Mouse (Mus musculus) midbrain, embryonic 13.5 days (tissue): ENCODE results near the gene Siglech. TPM values are rescaled to one million over a fixed set of nuclear protein-coding genes. Genes with fewer than 3 reads are reported as not detected.

Experiments used
- ATAC-seq: fragments of 200-750 bp; cut with Nextera tagmentation; 2 replicates; pipeline ENCODE4 v1.8.0; 2017; ENCODE audit warnings: mild to moderate bottlenecking, moderate TSS enrichment, moderate library complexity
- H3K27ac ChIP-seq: fragments of 300-500 bp; sonication (generic); 2 replicates; pipeline ENCODE4 v1.5.1; 2015; ENCODE audit warnings: inconsistent platforms, mild to moderate bottlenecking, moderate library complexity
- H3K27me3 ChIP-seq: fragments of 300-500 bp; sonication (generic); 2 replicates; pipeline ENCODE4 v1.6.1; 2015; ENCODE audit warnings: mild to moderate bottlenecking, inconsistent platforms
- H3K36me3 ChIP-seq: fragments of 300-500 bp; sonication (generic); 2 replicates; pipeline ENCODE4 v1.6.1; 2015; ENCODE audit warnings: mild to moderate bottlenecking, inconsistent platforms
- H3K4me1 ChIP-seq: fragments of 300-500 bp; sonication (generic); replicated peaks from 2 replicates; pipeline ENCODE4 v1.6.1; 2015; ENCODE audit warnings: inconsistent platforms
- H3K4me2 ChIP-seq: fragments of 300-500 bp; sonication (generic); replicated peaks from 2 replicates; pipeline ENCODE4 v1.6.1; 2015; ENCODE audit warnings: moderate library complexity, mild to moderate bottlenecking, inconsistent platforms
- H3K4me3 ChIP-seq: fragments of 300-500 bp; sonication (generic); replicated peaks from 2 replicates; pipeline ENCODE4 v1.5.1; 2015; ENCODE audit warnings: mild to moderate bottlenecking, inconsistent platforms
- H3K9ac ChIP-seq: fragments of 300-500 bp; sonication (generic); replicated peaks from 2 replicates; pipeline ENCODE4 v1.6.1; 2015; ENCODE audit warnings: mild to moderate bottlenecking, inconsistent platforms
- H3K9me3 ChIP-seq: fragments of 300-500 bp; sonication (generic); 2 replicates; pipeline ENCODE4 v1.6.1; 2016; ENCODE audit warnings: mild to moderate bottlenecking, inconsistent platforms
- WGBS: fragments of 180-500 bp; shearing (Covaris S2); methylation state at CpG from one replicate; pipeline ENCODE4 v1.1.7; 2015; 5-methylcytosine and 5-hydroxymethylcytosine counted together
- polyA plus RNA-seq: library from polyadenylated mRNA; unstranded; fragments of >200 nt; fragmentation: Nextera tagmentation; extraction: Ambion mirVana; gene quantifications from 2 replicates; pipeline ENCODE4 v1.2.1, GENCODE M21; 2015

Siglech gene
- polyA plus RNA-seq: 1.6 and 1.7 TPM in 2 replicates

GRCm38 (mm10) chr7:55767926-55768325, at the start of gene Siglech:
Gene Siglech, plus strand, starts transcription at chr7:55768178.
- Histone ChIP-seq H3K4me3 (no peak within 1 kb of the TSS), H3K27ac (no peak within 1 kb of the TSS), H3K9me3 (no peaks in the 10 kb centered on the region), H3K36me3 (no peaks in the 10 kb centered on the region), H3K4me1 (no peaks in the 10 kb centered on the region), H3K27me3 (no peaks in the 10 kb centered on the region), H3K4me2 (no peak within 1 kb of the TSS), H3K9ac (no peak within 1 kb of the TSS)
- 55% methylated on average over 3 of the region's 3 CpGs for WGBS
- ATAC-seq: no peak

DNA sequence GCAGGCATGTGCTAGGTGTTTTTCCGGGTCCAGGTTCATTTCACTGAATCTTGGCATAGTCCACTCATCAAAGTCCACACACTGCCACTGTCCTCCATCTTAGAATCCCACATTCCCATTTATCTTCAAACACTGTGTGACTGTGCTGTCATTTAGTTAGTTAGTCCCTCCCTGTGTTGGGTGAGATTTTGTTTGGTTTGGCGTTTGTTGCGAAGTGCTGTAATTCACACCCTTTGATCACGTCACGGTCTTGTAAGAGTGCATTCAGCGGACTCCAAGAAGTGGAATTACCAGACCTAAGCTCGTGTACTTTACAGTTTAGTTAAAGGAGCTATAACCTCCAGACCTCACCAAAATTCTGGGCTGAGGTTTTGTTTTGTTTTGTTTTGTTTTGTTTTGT, 45.3 kb upstream of the Siglech start:
- Histone ChIP-seq H3K9me3 (no peaks in the 10 kb centered on the region), H3K36me3 (no peaks in the 10 kb centered on the region), H3K4me3 (no peak overlapping the region), H3K9ac (no peak overlapping the region), H3K27ac (no peak overlapping the region), H3K4me1 (no peaks in the 10 kb centered on the region), H3K27me3 (no peaks in the 10 kb centered on the region), H3K4me2 (no peak overlapping the region)
- 68% methylated on average over 7 of the region's 7 CpGs for WGBS
- ATAC-seq: no peak

- Histone ChIP-seq H3K27me3 (no peaks in the 10 kb centered on the region), H3K9ac (no peak overlapping the region), H3K4me3 (no peak overlapping the region), H3K4me2 (no peak overlapping the region), H3K9me3 (no peaks in the 10 kb centered on the region), H3K4me1 (no peaks in the 10 kb centered on the region), H3K36me3 (no peaks in the 10 kb centered on the region), H3K27ac (no peak overlapping the region)
- WGBS: 73% methylated on average over 1 of the region's 1 CpGs
- ATAC-seq: no peak
Measured at GRCm38 (mm10) chr7:55728903-55729302, 39.1 kb upstream of the Siglech start.

GRCm38 (mm10) chr7:55734483-55734882, 33.5 kb upstream of the Siglech start:
- no peaks in the 10 kb centered on the region for H3K4me1 ChIP-seq
- no peak overlapping the region for H3K4me3 ChIP-seq
- no peak overlapping the region for H3K27ac ChIP-seq
- H3K27me3 ChIP-seq: no peaks in the 10 kb centered on the region
- ATAC-seq: no peak
- 90% methylated on average over 2 of the region's 2 CpGs for WGBS
- H3K4me2 ChIP-seq: no peak overlapping the region
- no peaks in the 10 kb centered on the region for H3K36me3 ChIP-seq
- no peaks in the 10 kb centered on the region for H3K9me3 ChIP-seq
- no peak overlapping the region for H3K9ac ChIP-seq

DNA sequence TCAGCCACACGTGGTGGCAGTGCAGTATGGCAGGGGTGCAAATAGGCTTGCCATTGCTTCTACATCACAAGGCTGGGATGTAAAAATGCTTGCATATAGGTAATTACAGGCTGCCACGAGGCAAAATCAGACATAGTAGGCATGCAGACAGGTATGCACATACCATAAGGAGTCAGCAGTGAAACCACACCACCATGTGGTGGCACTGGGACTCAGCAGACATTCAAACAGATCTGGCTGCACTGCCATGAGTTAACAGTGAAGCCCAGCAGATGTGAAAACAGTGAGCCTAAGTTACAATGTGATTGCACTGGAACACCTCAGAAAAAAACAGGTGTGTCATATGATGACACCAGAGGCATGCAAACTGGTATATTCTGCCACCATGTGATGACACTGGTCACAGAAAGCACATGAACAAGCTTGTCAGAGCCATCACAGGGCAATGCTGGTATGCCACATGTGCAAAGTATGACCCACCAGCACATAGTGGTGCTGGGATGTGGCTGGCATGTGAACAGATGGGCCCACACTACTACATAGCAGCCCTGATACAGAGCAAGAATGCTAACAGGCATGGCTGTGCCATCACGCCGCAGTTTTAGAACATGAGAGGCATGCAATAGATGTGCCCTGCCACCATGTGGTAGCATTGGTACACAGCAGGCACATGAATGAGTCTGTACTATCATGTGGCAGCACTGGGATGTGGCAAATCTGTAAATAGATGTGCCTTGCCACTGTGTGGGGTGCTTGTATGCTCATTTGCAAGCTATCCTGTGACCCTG, 30.7 kb upstream of the Siglech start:
- Histone ChIP-seq H3K9ac (no peak overlapping the region), H3K36me3 (no peaks in the 10 kb centered on the region), H3K4me1 (no peaks in the 10 kb centered on the region), H3K9me3 (no peaks in the 10 kb centered on the region), H3K4me2 (no peak overlapping the region), H3K4me3 (no peak overlapping the region), H3K27ac (no peak overlapping the region), H3K27me3 (no peaks in the 10 kb centered on the region)
- WGBS: 55% methylated on average over 4 of the region's 4 CpGs
- peak; percentile 89 for ATAC-seq

- Histone ChIP-seq H3K4me2 (no peak overlapping the region), H3K9ac (no peak overlapping the region), H3K36me3 (no peaks in the 10 kb centered on the region), H3K4me3 (no peak overlapping the region), H3K27me3 (no peaks in the 10 kb centered on the region), H3K9me3 (no peaks in the 10 kb centered on the region), H3K27ac (no peak overlapping the region), H3K4me1 (peaks cover 5% of the 10 kb centered on the region)
- no peak for ATAC-seq
- WGBS: 90% methylated on average over 3 of the region's 3 CpGs
Measured at GRCm38 (mm10) chr7:55743614-55744267, 24.2 kb upstream of the Siglech start.

DNA sequence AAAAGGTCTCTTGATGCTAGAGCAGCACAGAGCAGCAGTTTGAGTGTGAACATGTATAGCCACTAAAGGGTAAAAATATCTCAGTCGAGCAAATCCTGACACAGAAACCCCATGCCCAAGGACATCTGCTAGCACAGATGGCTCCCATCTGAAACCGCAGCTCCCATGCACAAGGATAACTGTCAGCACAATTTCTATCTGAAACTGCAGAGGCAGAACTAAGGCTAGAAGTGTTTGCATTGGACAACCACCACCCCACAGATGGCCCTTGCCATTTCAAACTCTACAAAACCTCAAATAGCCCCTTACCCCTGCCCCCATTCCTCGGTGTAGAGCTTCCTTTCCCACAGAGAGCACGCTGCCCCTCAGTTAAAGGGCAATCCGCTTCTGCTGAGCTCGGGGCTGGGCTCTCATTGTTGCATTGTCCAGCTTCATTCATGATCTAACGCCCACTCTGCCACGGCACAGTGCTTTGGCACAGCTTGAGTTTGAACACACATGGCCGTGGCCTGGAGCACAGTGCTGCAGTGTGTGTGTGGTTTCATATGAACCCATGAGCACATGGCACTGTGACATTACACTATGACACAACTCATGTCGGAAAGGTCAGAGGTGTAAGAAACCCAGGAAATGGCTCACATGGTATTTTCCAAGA, 23.3 kb upstream of the Siglech start:
- H3K9me3 ChIP-seq: no peaks in the 10 kb centered on the region
- no peak overlapping the region for H3K4me2 ChIP-seq
- no peak overlapping the region for H3K27ac ChIP-seq
- H3K9ac ChIP-seq: no peak overlapping the region
- ATAC-seq: 0 out of 2 replicates have a peak, but pooled peaks have one; percentile 48
- no peaks in the 10 kb centered on the region for H3K27me3 ChIP-seq
- peaks cover 5% of the 10 kb centered on the region for H3K4me1 ChIP-seq
- H3K36me3 ChIP-seq: no peaks in the 10 kb centered on the region
- WGBS: 35% methylated on average over 10 of the region's 10 CpGs
- no peak overlapping the region for H3K4me3 ChIP-seq

GRCm38 (mm10) chr7:55750841-55751240, 17.1 kb upstream of the Siglech start:
- no peaks in the 10 kb centered on the region for H3K36me3 ChIP-seq
- no peak overlapping the region for H3K9ac ChIP-seq
- H3K27ac ChIP-seq: no peak overlapping the region
- no peak overlapping the region for H3K4me2 ChIP-seq
- no peak for ATAC-seq
- 81% methylated on average over 3 of the region's 3 CpGs for WGBS
- H3K27me3 ChIP-seq: no peaks in the 10 kb centered on the region
- no peak overlapping the region for H3K4me3 ChIP-seq
- H3K4me1 ChIP-seq: no peaks in the 10 kb centered on the region
- H3K9me3 ChIP-seq: no peaks in the 10 kb centered on the region

- Histone ChIP-seq H3K27me3 (no peaks in the 10 kb centered on the region), H3K9ac (no peak overlapping the region), H3K9me3 (no peaks in the 10 kb centered on the region), H3K36me3 (no peaks in the 10 kb centered on the region), H3K4me3 (no peak overlapping the region), H3K4me2 (no peak overlapping the region), H3K4me1 (no peaks in the 10 kb centered on the region), H3K27ac (no peak overlapping the region)
- no peak for ATAC-seq
- whole genome bisulfite sequencing: 46% methylated on average over 3 of the region's 3 CpGs
Measured at GRCm38 (mm10) chr7:55759346-55759745, 8.6 kb upstream of the Siglech start.

DNA sequence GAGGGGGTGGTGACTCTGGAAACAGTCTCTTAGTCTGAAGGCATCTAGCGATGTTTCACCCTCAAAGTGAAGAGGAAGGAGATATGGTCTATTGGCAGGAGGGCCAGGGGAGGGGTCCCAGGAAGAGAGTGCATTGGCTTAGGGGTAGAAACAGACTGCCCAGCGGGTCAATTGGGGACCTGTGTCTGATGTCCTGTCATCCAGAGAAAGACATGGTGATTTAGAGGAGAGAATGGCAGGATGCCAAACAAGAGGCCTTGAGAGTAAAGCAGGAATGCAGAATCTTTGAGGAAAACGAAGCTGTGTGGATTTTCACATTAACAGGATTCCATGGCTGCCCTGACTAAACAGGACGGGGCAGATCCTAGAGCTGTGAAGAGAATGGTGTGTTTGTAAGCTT, 12.0 kb downstream of the Siglech start:
- no peaks in the 10 kb centered on the region for H3K4me1 ChIP-seq
- no peaks in the 10 kb centered on the region for H3K9me3 ChIP-seq
- no peak overlapping the region for H3K9ac ChIP-seq
- WGBS: 67% methylated on average over 4 of the region's 4 CpGs
- H3K27ac ChIP-seq: no peak overlapping the region
- ATAC-seq: no peak
- H3K4me3 ChIP-seq: no peak overlapping the region
- H3K27me3 ChIP-seq: no peaks in the 10 kb centered on the region
- H3K36me3 ChIP-seq: no peaks in the 10 kb centered on the region
- H3K4me2 ChIP-seq: no peak overlapping the region

DNA sequence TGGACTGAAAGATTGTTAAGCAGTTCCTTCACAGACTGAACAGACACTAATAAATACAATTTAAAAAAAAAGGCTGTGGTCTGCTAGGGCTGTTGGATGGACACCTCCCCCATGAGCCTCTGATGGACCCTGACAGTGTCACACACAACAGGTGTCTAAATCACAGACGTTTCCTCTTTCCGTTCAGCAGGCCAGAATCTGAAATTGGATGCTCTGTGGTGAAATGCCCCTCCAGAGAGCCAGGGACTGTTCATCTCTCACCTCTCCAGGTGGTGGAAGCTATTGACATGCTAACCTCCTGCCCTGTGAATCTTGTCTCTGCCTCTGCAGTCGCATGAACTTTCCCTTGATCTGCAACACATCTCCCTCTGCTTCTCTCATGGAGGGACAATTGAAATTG, 14.5 kb downstream of the Siglech start:
- Histone ChIP-seq H3K4me1 (no peaks in the 10 kb centered on the region), H3K36me3 (no peaks in the 10 kb centered on the region), H3K9me3 (no peaks in the 10 kb centered on the region), H3K4me3 (no peak overlapping the region), H3K27me3 (no peaks in the 10 kb centered on the region), H3K9ac (no peak overlapping the region), H3K4me2 (no peak overlapping the region), H3K27ac (no peak overlapping the region)
- no peak for ATAC-seq
- 71% methylated on average over 3 of the region's 3 CpGs for WGBS

DNA sequence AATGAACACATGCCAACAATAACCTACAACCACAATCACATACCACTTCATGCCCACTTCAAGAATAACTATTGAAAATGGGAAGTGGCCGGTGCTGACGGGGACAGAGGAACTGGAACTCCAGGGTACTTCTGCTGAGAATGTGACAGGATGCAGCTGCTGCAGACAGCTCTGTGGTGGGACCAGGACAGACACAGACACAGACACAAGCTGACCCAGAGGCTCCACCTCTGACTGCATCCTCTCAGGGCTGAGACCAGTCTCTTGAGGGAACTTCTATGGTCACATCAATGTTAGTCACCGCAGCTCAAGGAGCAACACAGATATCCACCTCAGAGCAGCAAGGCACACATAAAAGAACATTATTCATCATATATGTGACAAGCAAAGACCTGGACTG, 16.6 kb downstream of the Siglech start:
- no peak overlapping the region for H3K4me2 ChIP-seq
- no peak overlapping the region for H3K27ac ChIP-seq
- no peaks in the 10 kb centered on the region for H3K9me3 ChIP-seq
- H3K9ac ChIP-seq: no peak overlapping the region
- H3K27me3 ChIP-seq: no peaks in the 10 kb centered on the region
- no peaks in the 10 kb centered on the region for H3K4me1 ChIP-seq
- WGBS: 95% methylated on average over 3 of the region's 3 CpGs
- H3K4me3 ChIP-seq: no peak overlapping the region
- no peak for ATAC-seq
- H3K36me3 ChIP-seq: no peaks in the 10 kb centered on the region
